23 mouse cellular contexts compared by ENCODE assay signal in the genomic region with DNA sequence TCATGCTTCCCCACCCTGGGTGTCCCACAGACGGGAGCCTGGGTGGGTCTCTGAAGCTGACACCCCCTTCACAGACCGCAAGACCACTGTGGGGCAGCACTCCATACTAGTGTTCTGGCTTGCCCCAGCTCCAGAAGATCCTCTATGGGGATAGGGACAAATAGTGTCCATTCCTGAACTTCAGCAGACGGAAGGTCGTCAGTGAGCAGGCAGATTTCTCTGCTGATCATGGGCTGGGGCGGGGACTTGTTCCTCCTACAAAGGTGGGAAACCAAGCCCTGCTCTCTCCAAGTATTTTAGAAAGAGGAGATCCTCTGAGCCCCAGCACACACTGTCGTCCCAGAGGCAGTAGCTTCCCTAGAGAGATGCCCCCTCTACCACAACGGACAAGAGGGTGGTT.
DNase-seq lines count a peak whose midpoint lies in the region; ATAC-seq lines count a peak whose summit lies in the region.
"Had no signal": no experiment of that assay in that cellular context is flagged by ENCODE, and none has a peak within 500 bp of the region (broad histone marks: within the 10 kb centered on the region; RNA-seq: fewer than 3 reads in every experiment).

No protein-coding gene starts in this region.

- no peaks in the 10 kb centered on the region for H3K9me3 ChIP-seq in heart, embryonic 10.5 days
- no peaks in the 10 kb centered on the region for H3K9me3 ChIP-seq in midbrain, embryonic 11.5 days (ENCODE audit: control insufficient read depth, low read length)
- no peaks in the 10 kb centered on the region for H3K9me3 ChIP-seq in midbrain, embryonic 14.5 days (ENCODE audit: control insufficient read depth, low read length)
- H3K9me3 ChIP-seq in limb, embryonic 10.5 days (replicated peaks): no peaks in the 10 kb centered on the region
- H3K9me3 ChIP-seq in neural tube, embryonic 12.5 days: no peaks in the 10 kb centered on the region
- H3K9me3 ChIP-seq: embryonic facial prominence, embryonic 13.5 days; heart, embryonic 15.5 days; hindbrain, embryonic 13.5 days; liver, embryonic 12.5 days; neural tube, embryonic 13.5 days had no signal

- no peak overlapping the region for H3K4me3 ChIP-seq in heart, embryonic 10.5 days
- no peak overlapping the region for H3K4me3 ChIP-seq in midbrain, embryonic 11.5 days (ENCODE audit: low read depth, low read length)
- H3K4me3 ChIP-seq in midbrain, embryonic 14.5 days (replicated peaks; ENCODE audit: low read depth, low read length): no peak overlapping the region
- no peak overlapping the region for H3K4me3 ChIP-seq in limb, embryonic 10.5 days
- H3K4me3 ChIP-seq in neural tube, embryonic 12.5 days: no peak overlapping the region
- H3K4me3 ChIP-seq: embryonic facial prominence, embryonic 13.5 days; heart, embryonic 15.5 days; hindbrain, embryonic 13.5 days; liver, embryonic 12.5 days; neural tube, embryonic 13.5 days had no signal

- H3K4me2 ChIP-seq in midbrain, embryonic 11.5 days: no peak overlapping the region
- no peak overlapping the region for H3K4me2 ChIP-seq in midbrain, embryonic 14.5 days (ENCODE audit: low read length)
- no peak overlapping the region for H3K4me2 ChIP-seq in neural tube, embryonic 12.5 days (replicated peaks)
- H3K4me2 ChIP-seq: embryonic facial prominence, embryonic 13.5 days; heart, embryonic 15.5 days; hindbrain, embryonic 13.5 days; liver, embryonic 12.5 days; neural tube, embryonic 13.5 days had no signal

- 62% methylated on average over 7 of the region's 7 CpGs for WGBS in heart, embryonic 10.5 days
- 47% methylated on average over 7 of the region's 7 CpGs for whole genome bisulfite sequencing in midbrain, embryonic 11.5 days
- 48% methylated on average over 7 of the region's 7 CpGs for WGBS in midbrain, embryonic 14.5 days
- WGBS in limb, embryonic 10.5 days: 61% methylated on average over 7 of the region's 7 CpGs
- 43% methylated on average over 7 of the region's 7 CpGs for WGBS in neural tube, embryonic 12.5 days

- no peak for ATAC-seq in midbrain, embryonic 11.5 days (ENCODE audit: low FRiP score)
- ATAC-seq in midbrain, embryonic 14.5 days (ENCODE audit: low FRiP score, low TSS enrichment): no peak
- ATAC-seq in neural tube, embryonic 12.5 days (ENCODE audit: low FRiP score, low read depth): no peak
- no peak for ATAC-seq in monocyte, adult 5-6 weeks (replicated peaks; ENCODE audit: insufficient number of reproducible peaks, low FRiP score, low TSS enrichment, poor library complexity, severe bottlenecking)
- ATAC-seq: intestine, postnatal 0 days; liver, embryonic 12.5 days; liver, postnatal 0 days had no signal

- DNase-seq in heart, embryonic 10.5 days (ENCODE audit: low spot score): no peak
- DNase-seq in heart, postnatal 14 days: no peak
- DNase-seq in midbrain, embryonic 11.5 days (ENCODE audit: low spot score, missing footprints): no peak
- DNase-seq in midbrain, embryonic 14.5 days: no peak
- no peak for DNase-seq in limb, embryonic 10.5 days (ENCODE audit: low spot score)
- DNase-seq: adrenal gland, postnatal 25 days; B cell, adult 2 months; cerebellum, adult 11-12 months; cerebellum, adult 9-11 months; heart, postnatal 36 days; kidney, postnatal 25 days; liver, postnatal 0 days; lung, postnatal 10 days; thymus, postnatal 4 days had no signal

- peak overlapping the region; percentile 34; the same call in 1 of the 2 replicates for H3K9ac ChIP-seq in midbrain, embryonic 11.5 days (ENCODE audit: low read length)
- H3K9ac ChIP-seq in midbrain, embryonic 14.5 days (replicated peaks; ENCODE audit: low read length): no peak overlapping the region
- H3K9ac ChIP-seq in neural tube, embryonic 12.5 days: 0 out of 2 replicates have a peak overlapping the region, but pooled peaks have one; percentile 30
- H3K9ac ChIP-seq: embryonic facial prominence, embryonic 13.5 days; heart, embryonic 15.5 days; hindbrain, embryonic 13.5 days; liver, embryonic 12.5 days; liver, postnatal 0 days; neural tube, embryonic 13.5 days had no signal

- H3K36me3 ChIP-seq in heart, embryonic 10.5 days: no peaks in the 10 kb centered on the region
- no peaks in the 10 kb centered on the region for H3K36me3 ChIP-seq in midbrain, embryonic 11.5 days (ENCODE audit: control insufficient read depth, insufficient read depth, low read length)
- no peaks in the 10 kb centered on the region for H3K36me3 ChIP-seq in midbrain, embryonic 14.5 days (ENCODE audit: control insufficient read depth, insufficient read depth, low read length)
- no peaks in the 10 kb centered on the region for H3K36me3 ChIP-seq in limb, embryonic 10.5 days
- no peaks in the 10 kb centered on the region for H3K36me3 ChIP-seq in neural tube, embryonic 12.5 days
- H3K36me3 ChIP-seq: embryonic facial prominence, embryonic 13.5 days; heart, embryonic 15.5 days; hindbrain, embryonic 13.5 days; liver, embryonic 12.5 days; neural tube, embryonic 13.5 days had no signal

- peak overlapping the region; percentile 72 for H3K27ac ChIP-seq in heart, embryonic 10.5 days
- H3K27ac ChIP-seq in midbrain, embryonic 11.5 days (ENCODE audit: low read depth, low read length): peak overlapping the region; percentile 49
- H3K27ac ChIP-seq in midbrain, embryonic 14.5 days (replicated peaks; ENCODE audit: low read depth, low read length): no peak overlapping the region
- H3K27ac ChIP-seq in limb, embryonic 10.5 days: peak overlapping the region; percentile 16
- H3K27ac ChIP-seq in neural tube, embryonic 12.5 days: no peak overlapping the region
- H3K27ac ChIP-seq: embryonic facial prominence, embryonic 13.5 days; heart, embryonic 15.5 days; hindbrain, embryonic 13.5 days; liver, embryonic 12.5 days; macrophage; neural tube, embryonic 13.5 days had no signal

- intact Hi-C loops in heart, postnatal 14 days (cut with DNase I): no loop called here

- H3K27me3 ChIP-seq in heart, embryonic 10.5 days (ENCODE audit: insufficient read depth, poor library complexity, severe bottlenecking): 0 out of 2 replicates have a peak, but pooled peaks cover 6% of the 10 kb centered on the region
- H3K27me3 ChIP-seq in midbrain, embryonic 11.5 days (ENCODE audit: control insufficient read depth, insufficient read depth, low read length): no peaks in the 10 kb centered on the region
- no peaks in the 10 kb centered on the region for H3K27me3 ChIP-seq in midbrain, embryonic 14.5 days (ENCODE audit: control insufficient read depth, insufficient read depth, low read length)
- H3K27me3 ChIP-seq in limb, embryonic 10.5 days (ENCODE audit: low read depth, poor library complexity, severe bottlenecking): peaks cover 7% of the 10 kb centered on the region; the same call in 1 of the 2 replicates
- no peaks in the 10 kb centered on the region for H3K27me3 ChIP-seq in neural tube, embryonic 12.5 days (replicated peaks)
- H3K27me3 ChIP-seq: heart, embryonic 15.5 days had no signal

- H3K4me1 ChIP-seq in heart, embryonic 10.5 days: peaks cover 59% of the 10 kb centered on the region
- H3K4me1 ChIP-seq in midbrain, embryonic 11.5 days (ENCODE audit: control insufficient read depth, insufficient read depth, low read length): peaks cover 53% of the 10 kb centered on the region
- H3K4me1 ChIP-seq in midbrain, embryonic 14.5 days (ENCODE audit: control insufficient read depth, insufficient read depth, low read length): peaks cover 10% of the 10 kb centered on the region; the same call in 1 of the 2 replicates
- H3K4me1 ChIP-seq in limb, embryonic 10.5 days: peaks cover 64% of the 10 kb centered on the region
- peaks cover 32% of the 10 kb centered on the region for H3K4me1 ChIP-seq in neural tube, embryonic 12.5 days

Comparison
In these comparisons a context has a peak if more than half of its experiments do, and no peak if none do; other contexts are left out.
1. H3K27ac ChIP-seq: peak in heart, embryonic 10.5 days (single experiment), midbrain, embryonic 11.5 days (single experiment) and limb, embryonic 10.5 days (single experiment); none in midbrain, embryonic 14.5 days (single experiment) and neural tube, embryonic 12.5 days (single experiment).